Mouse (Mus musculus): ENCODE measurements around the gene Lrrn4. TPM values are rescaled to one million over a fixed set of nuclear protein-coding genes. Genes with fewer than 3 reads are reported as not detected.

Lrrn4 gene
- total RNA-seq, 2 experiments from 2014 or later: 0.39 to 0.77 TPM

Other genes starting within 250 kb of the Lrrn4 start
- gene Shld1, start 194.0 kb downstream of the Lrrn4 start, total RNA-seq (2021): 1 to 10 TPM; 7.7 to 9.0 TPM
- gene Chgb, start 99.6 kb downstream of the Lrrn4 start, total RNA-seq (2021): 100 to 1,000 TPM; 179 to 188 TPM
- 10 to 100 TPM; 23.1 to 26.2 TPM for gene Trmt6, start 64.8 kb downstream of the Lrrn4 start, total RNA-seq (2021)
- 1 to 10 TPM; 4.1 to 4.7 TPM for gene Mcm8, start 64.8 kb downstream of the Lrrn4 start, total RNA-seq (2021)
- 10 to 100 TPM; 24.6 to 29.3 TPM for gene Crls1, start 34.2 kb downstream of the Lrrn4 start, total RNA-seq (2021)
- 1 to 10 TPM in 1 of 2 experiments, under 1 TPM in 1; 0.93 to 1.1 TPM for gene Fermt1, start 65.0 kb upstream of the Lrrn4 start, total RNA-seq (2021)